Mouse (Mus musculus) megakaryocyte-erythroid progenitor cell, adult 5-6 weeks (primary cell): Measurements from ENCODE around the gene Gm13030. TPM values are rescaled to one million over a fixed set of nuclear protein-coding genes. Genes with fewer than 3 reads are reported as not detected.
"Not testable (repeated sequence)": the region's sequence is repeated elsewhere in the genome, so short reads cannot be mapped to it uniquely, and the experiment has no call there.

Experiments
- ATAC-seq: replicated peaks from 2 replicates; pipeline ENCODE4 v1.8.0; 2016; ENCODE audit warnings: mild to moderate bottlenecking, inconsistent platforms; ENCODE audit not compliant: severe bottlenecking, poor library complexity, low FRiP score, low TSS enrichment
- total RNA-seq, 2 experiments: library from RNA; stranded (forward) in 1 of 2; stranded (reverse) in 1 of 2; fragments of 200-1000, 215-1000 nt in 1 of 2; fragments of >200 nt in 1 of 2; fragmentation: Nextera tagmentation in 1 of 2; gene quantifications; 2 replicates each; pipeline ENCODE4 v1.2.3; 2014 to 2017

Gm13030 gene
- not detected in 2 replicates for total RNA-seq (2014; fragmentation: Nextera tagmentation)
- total RNA-seq (2017): not detected in 2 replicates

DNA sequence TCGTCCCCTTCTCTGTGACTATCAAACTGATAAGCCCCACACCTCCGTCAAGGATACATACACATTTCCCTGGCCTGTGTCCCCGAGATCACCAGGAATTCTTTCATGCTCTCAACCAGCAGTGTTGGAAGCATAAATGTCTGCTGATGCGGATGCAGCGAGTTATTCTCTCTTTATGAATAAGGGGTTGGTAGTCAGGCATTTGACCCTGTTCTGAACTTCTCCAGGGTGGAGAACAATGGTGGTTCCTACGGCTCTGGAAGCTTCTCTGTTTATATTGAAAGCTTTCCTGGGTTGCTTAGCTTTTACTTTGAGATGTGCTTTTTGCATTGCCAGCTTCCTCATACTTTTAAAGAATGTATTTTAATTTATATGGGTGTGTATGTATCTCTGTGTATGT is at the start of gene Gm13030:
Gene Gm13030 (minus strand): TSS at position 101 of the 400 bp plus-strand sequence.
- no peak for ATAC-seq

GRCm38 (mm10) chr4:138922131-138922459 is 48.3 kb upstream of the Gm13030 start:
- ATAC-seq: peak; percentile 98

- ATAC-seq: no peak
Observed at GRCm38 (mm10) chr4:138921254-138922130, 47.7 kb upstream of the Gm13030 start.

DNA sequence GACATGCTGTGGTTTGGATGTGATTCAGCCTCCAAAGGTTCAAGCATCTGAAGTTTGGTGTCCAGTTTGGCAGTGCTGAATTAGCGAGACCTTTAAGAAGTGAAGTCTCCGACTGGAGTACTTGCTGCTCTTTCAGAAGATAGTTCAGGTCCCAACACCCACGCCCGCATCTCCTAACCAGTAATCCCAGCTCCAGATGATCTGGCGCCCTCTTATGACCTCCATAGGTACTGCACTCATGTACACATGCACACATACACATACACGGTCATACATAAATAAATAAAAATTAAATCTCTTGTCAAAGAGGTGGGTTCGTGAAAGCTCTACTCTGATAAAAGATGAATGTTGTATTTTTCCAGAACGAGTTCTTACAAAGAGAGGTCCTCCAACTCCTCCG is 43.5 kb upstream of the Gm13030 start:
- no peak for ATAC-seq

DNA sequence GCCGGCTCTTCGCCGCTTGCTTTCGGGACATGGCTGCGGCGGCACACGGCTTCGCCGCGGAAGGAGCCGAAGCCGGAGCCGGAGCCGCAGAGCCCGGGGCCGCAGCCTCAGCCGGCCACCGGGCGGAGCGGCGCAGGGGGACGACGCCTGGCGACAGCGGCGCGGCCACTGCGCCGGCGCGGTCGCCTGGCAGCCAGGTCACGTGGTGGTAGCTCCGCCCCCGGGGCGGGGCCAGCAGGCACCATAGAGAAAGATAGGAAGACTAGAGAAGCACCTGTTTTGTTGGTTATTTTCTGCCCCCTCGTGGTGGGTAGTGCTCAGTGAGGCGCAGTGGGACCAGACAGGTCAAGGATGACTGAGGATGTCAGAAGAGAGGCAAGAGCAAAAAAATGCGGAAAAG is 40.0 kb upstream of the Gm13030 start, which contains the start of gene Otud3:
Gene Otud3 (minus strand): TSS at position 149 of the 400 bp plus-strand sequence.
- ATAC-seq: peak; percentile 95

- 0 out of 2 replicates have a peak, but pooled peaks have one; percentile 33 for ATAC-seq
Observed at GRCm38 (mm10) chr4:138913141-138913787, 39.5 kb upstream of the Gm13030 start.

GRCm38 (mm10) chr4:138905624-138906337 is 32.0 kb upstream of the Gm13030 start:
- no peak for ATAC-seq

DNA sequence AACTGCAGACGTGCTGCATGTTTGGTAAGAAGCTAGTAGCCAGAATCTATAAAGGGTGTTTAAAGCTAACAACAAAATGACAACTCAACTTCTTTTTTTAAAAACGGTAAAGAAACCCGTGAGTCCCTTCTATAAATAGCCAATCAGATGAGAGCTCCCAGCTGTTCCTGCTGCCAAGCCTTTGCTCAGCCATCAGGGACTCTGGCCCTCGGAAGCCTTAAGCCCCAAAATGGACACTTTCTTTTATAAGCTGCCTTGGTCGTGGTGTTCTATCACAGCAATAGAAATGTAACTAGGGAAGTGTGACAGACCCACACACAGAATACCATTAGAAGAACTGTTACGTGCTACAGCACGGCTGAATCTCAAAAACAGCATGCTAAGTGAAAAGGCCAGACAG is 25.6 kb upstream of the Gm13030 start:
- no peak for ATAC-seq

GRCm38 (mm10) chr4:138893789-138894188 is 20.0 kb upstream of the Gm13030 start:
- not testable (repeated sequence) for ATAC-seq

GRCm38 (mm10) chr4:138892655-138893054 is 18.9 kb upstream of the Gm13030 start:
- no peak for ATAC-seq

DNA sequence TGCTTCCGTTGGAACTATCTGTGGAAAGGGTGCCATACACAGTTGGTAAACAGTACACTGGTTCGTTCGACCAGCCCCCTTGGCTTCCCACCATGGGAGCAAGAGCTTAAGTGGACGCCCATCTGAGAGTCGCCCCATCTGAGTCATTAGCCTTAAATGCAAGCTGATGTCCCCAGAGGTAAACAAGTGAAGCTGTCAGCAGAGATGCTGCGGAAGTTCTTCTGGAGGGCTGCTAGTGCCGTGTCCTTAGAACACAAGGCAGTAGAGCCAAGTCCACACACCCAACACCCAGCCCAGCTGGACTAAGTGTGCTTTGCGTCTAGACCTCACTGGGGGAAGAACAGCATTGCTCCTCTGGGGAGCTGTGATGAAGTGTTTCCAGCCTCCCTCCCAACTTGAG is 15.9 kb upstream of the Gm13030 start:
- no peak for ATAC-seq

DNA sequence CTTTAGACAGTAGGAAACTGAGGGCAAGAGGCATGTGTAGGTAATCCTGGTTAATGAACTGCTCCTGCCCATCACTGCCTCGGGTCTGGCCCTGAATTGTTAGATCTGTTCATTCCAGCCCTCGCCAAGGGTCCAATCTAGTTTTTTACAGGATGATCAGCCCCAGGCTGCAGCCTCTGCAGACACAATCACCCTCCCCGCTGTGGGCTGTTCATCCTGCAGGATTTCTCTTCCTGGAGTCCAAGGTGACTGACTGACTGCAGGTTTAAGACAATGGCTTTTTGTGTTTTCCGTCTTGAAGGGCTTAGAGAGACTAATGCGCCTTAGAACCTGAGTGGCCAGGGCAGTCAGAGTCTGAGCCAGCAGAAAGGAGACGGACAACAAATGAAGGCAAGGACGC is 15.4 kb upstream of the Gm13030 start:
- ATAC-seq: no peak

- ATAC-seq: peak; percentile 76
Observed at GRCm38 (mm10) chr4:138884261-138884660, 10.5 kb upstream of the Gm13030 start.

GRCm38 (mm10) chr4:138882179-138882578 is 8.4 kb upstream of the Gm13030 start:
- ATAC-seq: 0 out of 2 replicates have a peak, but pooled peaks have one; percentile 42

DNA sequence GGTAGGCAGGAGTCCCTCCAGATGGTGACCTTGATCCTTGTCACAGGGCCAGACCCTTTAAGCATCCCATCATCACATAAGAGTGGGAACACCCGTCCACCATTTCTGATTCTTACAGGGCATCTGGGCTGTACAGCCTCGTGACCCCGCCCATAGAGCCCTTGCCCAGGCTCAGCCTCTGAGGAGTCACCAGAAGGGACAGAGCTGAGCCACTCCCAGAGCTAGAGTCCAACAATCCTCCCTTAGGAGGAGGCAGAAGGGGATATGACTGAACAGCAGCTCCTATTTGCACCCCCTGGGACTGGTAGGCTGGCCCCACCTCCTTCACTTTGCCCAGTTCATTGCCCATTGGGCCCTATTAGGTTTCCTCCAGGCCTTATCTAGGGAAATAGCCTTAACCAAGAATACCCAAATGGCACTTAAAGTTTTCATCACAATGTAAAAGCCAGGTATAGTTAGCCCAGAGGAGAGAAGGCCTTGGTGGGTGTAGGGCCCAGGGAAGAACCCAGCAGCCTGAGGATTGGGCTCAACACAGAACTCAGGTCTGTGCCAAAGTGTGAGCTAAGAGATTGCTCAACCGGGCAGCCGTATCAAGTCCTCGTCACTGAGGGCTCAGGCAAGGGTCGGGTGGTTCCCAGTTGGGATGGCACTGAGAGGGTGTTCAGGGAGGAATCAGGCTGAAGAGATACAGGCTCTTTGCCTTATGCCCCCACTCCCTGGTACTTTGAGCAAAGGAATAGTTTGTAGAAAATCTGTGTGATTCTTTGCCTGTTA is 7.2 kb upstream of the Gm13030 start:
- ATAC-seq: no peak

DNA sequence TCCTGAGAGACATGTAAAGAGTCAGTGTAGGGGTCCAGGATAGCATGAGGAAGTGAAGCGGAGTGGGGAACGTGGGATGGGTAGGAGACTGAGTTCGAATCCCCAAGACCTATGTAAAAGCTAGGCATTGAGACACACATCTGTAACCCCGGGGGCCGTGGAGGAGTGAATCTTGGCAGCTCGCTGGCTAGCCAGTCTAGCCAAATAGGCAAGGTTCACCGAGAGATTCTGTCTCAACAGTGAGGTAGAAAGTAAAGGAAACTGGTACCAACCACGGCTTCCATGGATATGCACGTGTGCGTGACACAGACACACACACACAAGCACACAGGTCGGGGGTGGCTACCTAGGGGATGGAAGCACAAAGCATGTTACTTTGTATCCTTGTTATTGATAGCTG is 6.0 kb upstream of the Gm13030 start:
- no peak for ATAC-seq

GRCm38 (mm10) chr4:138878783-138879182 is 5.0 kb upstream of the Gm13030 start:
- ATAC-seq: no peak

GRCm38 (mm10) chr4:138877731-138878130 is 4.0 kb upstream of the Gm13030 start, which contains the start of gene Pla2g2e:
Gene Pla2g2e, plus strand, starts transcription at chr4:138877942.
- ATAC-seq: no peak

DNA sequence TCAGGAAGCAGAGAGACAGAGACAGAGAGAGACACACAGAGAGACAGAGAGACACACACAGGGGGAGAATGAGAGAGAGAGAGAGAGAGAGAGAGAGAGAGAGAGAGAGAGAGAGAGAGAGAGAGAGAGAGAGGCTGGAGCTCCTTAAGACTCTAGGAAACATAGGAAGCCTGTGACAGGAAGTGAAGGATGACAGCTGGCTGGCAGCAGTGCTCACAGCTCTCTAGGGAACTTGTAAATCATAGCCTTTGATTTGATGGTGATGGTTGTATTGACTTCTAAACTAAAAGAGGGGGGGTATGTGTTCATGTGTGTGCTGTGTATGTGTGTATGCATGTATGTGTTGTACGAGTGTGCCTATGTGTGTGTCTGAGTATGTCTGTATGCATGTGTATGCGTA is 2.2 kb upstream of the Gm13030 start:
- no peak for ATAC-seq
